8 mouse cellular contexts compared by ENCODE assay signal in the genomic region with DNA sequence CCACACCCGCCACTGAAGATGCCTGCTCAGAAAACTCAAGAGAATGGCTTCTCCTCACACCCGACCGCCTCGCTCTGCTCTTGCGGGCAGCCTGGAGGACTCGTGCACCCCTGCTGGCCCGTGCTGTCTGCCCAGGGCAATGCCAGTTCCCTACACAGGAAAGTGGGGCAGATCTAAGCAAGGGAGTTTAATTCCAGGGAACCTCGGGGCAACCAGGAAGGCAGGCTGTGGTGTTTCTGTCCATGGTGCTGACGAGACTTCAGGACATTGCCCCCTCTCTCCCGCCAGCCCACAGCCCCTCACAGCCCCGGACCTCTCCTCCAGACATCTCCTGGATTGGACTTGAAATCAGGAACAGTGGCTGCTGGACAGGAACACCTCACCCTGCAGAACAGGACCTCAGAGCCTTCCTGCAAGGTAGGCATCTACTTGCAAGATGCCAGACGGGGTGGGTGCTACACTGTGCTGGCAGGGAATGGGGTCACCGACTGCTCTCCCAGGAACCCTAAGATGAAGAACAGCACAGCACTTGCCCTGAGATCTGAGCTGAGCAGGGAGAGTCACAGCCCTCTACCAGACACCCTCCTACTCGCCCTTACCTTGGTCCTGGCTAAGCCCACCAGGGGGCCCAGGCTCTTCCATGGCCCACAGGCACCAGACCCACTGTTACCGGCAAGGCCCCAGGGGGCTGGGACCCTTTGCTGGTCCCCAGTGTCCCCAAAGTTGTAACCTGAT. TPM values are rescaled to one million over a fixed set of nuclear protein-coding genes. Genes with fewer than 3 reads are reported as not detected.
A peak's percentile ranks its signal among the peaks of the same experiment; 100 is the strongest.
DNase-seq lines count a peak whose midpoint lies in the region; ATAC-seq lines count a peak whose summit lies in the region.
"Had no signal": no experiment of that assay in that cellular context is flagged by ENCODE, and none has a peak within 500 bp of the region (broad histone marks: within the 10 kb centered on the region; RNA-seq: fewer than 3 reads in every experiment).

No protein-coding gene starts in this region.

- H3K36me3 ChIP-seq in hindbrain, embryonic 12.5 days, result no peaks in the 10 kb centered on the region
- H3K36me3 ChIP-seq in lung, embryonic 16.5 days (ENCODE audit: control insufficient read depth, insufficient read depth, low read length), result no peaks in the 10 kb centered on the region
- H3K36me3 ChIP-seq: heart, embryonic 15.5 days had no signal

- DNase-seq in ES-CJ7 (ENCODE audit: low read depth, low spot score), result peak; percentile 52
- DNase-seq in Muller cell, postnatal 12 days (ENCODE audit: inconsistent ontology term), result peak; percentile 50
- DNase-seq in embryo, embryonic 10.5 days (ENCODE audit: low spot score), result peak; percentile 83
- DNase-seq in retina, postnatal 1 day, result peak; percentile 80
- no peak for DNase-seq in urinary bladder, postnatal 4 days (ENCODE audit: low spot score in 2 of 2)

- H3K4me1 ChIP-seq in hindbrain, embryonic 12.5 days, result peaks cover 74% of the 10 kb centered on the region
- peaks cover 19% of the 10 kb centered on the region for H3K4me1 ChIP-seq in lung, embryonic 16.5 days (replicated peaks; ENCODE audit: control insufficient read depth, insufficient read depth, low read length)

- peak overlapping the region; percentile 46 for H3K4me2 ChIP-seq in hindbrain, embryonic 12.5 days (replicated peaks)
- 0 out of 2 replicates have a peak overlapping the region, but pooled peaks have one; percentile 7 for H3K4me2 ChIP-seq in lung, embryonic 16.5 days (ENCODE audit: low read depth, low read length)
- H3K4me2 ChIP-seq: heart, embryonic 15.5 days had no signal

- H3K27ac ChIP-seq in hindbrain, embryonic 12.5 days, result 0 out of 2 replicates have a peak overlapping the region, but pooled peaks have one; percentile 55
- H3K27ac ChIP-seq in lung, embryonic 16.5 days (ENCODE audit: low read length), result no peak overlapping the region
- H3K27ac ChIP-seq: heart, embryonic 15.5 days had no signal

- H3K9ac ChIP-seq in hindbrain, embryonic 12.5 days, result peak overlapping the region; percentile 35; the same call in 1 of the 2 replicates
- no peak overlapping the region for H3K9ac ChIP-seq in lung, embryonic 16.5 days (ENCODE audit: low read length)
- H3K9ac ChIP-seq: heart, embryonic 15.5 days had no signal

- WGBS in hindbrain, embryonic 12.5 days, result 3% methylated on average over 15 of the region's 15 CpGs
- WGBS in lung, embryonic 16.5 days, result 5% methylated on average over 15 of the region's 15 CpGs

- H3K4me3 ChIP-seq in hindbrain, embryonic 12.5 days, result peak overlapping the region; percentile 22
- H3K4me3 ChIP-seq in lung, embryonic 16.5 days (ENCODE audit: low read length), result no peak overlapping the region
- H3K4me3 ChIP-seq: heart, embryonic 15.5 days had no signal

- H3K9me3 ChIP-seq in hindbrain, embryonic 12.5 days (replicated peaks), result no peaks in the 10 kb centered on the region
- no peaks in the 10 kb centered on the region for H3K9me3 ChIP-seq in lung, embryonic 16.5 days (ENCODE audit: control insufficient read depth, low read length)
- H3K9me3 ChIP-seq: heart, embryonic 15.5 days had no signal

- peak; percentile 30 for ATAC-seq in hindbrain, embryonic 12.5 days (ENCODE audit: low FRiP score)
- ATAC-seq in lung, embryonic 16.5 days (ENCODE audit: low read depth), result no peak; the same call in 1 of the 2 replicates

- H3K27me3 ChIP-seq in hindbrain, embryonic 12.5 days, result peaks cover 15% of the 10 kb centered on the region
- no peaks in the 10 kb centered on the region for H3K27me3 ChIP-seq in lung, embryonic 16.5 days (ENCODE audit: control insufficient read depth, insufficient read depth, low read depth, low read length)

RNA-seq across cellular contexts. Expression of a gene that starts 37.8 kb away (rescaled TPM):
- polyA plus RNA-seq in hindbrain, embryonic 12.5 days (2016; fragmentation: Nextera tagmentation; extraction: Ambion mirVana), result 5.0 and 5.5 TPM in 2 replicates
- 11.4 and 14.9 TPM in 2 replicates for polyA plus RNA-seq in lung, embryonic 16.5 days (2015; fragmentation: Nextera tagmentation; extraction: Ambion mirVana)

RNA-seq across cellular contexts. Expression of a gene that starts 48.0 kb away (rescaled TPM):
- 18.0 and 18.4 TPM in 2 replicates for polyA plus RNA-seq in hindbrain, embryonic 12.5 days (2016; fragmentation: Nextera tagmentation; extraction: Ambion mirVana)
- polyA plus RNA-seq in lung, embryonic 16.5 days (2015; fragmentation: Nextera tagmentation; extraction: Ambion mirVana), result 26.8 and 27.4 TPM in 2 replicates

RNA-seq across cellular contexts. Expression of a gene that starts 54.8 kb away (rescaled TPM):
- polyA plus RNA-seq in hindbrain, embryonic 12.5 days (2016; fragmentation: Nextera tagmentation; extraction: Ambion mirVana), result 42.5 and 44.5 TPM in 2 replicates
- polyA plus RNA-seq in lung, embryonic 16.5 days (2015; fragmentation: Nextera tagmentation; extraction: Ambion mirVana), result 47.3 and 48.4 TPM in 2 replicates

RNA-seq across cellular contexts. Expression of a gene that starts 58.0 kb away (rescaled TPM):
- 293 and 329 TPM in 2 replicates for polyA plus RNA-seq in hindbrain, embryonic 12.5 days (2016; fragmentation: Nextera tagmentation; extraction: Ambion mirVana)
- 0.54 and 0.55 TPM in 2 replicates for polyA plus RNA-seq in lung, embryonic 16.5 days (2015; fragmentation: Nextera tagmentation; extraction: Ambion mirVana)

Comparison
In these comparisons a context has a peak if more than half of its experiments do, and no peak if none do; other contexts are left out.
1. DNase-seq: peak in ES-CJ7 (single experiment), Muller cell, postnatal 12 days (single experiment), embryo, embryonic 10.5 days (single experiment) and retina, postnatal 1 day (single experiment); none in urinary bladder, postnatal 4 days (0 of 2).